Comparison of ENCODE assay signal across 10 mouse cellular contexts in genomic region chr5:29842444-29843166, GRCm38 (mm10).
DNase-seq lines count a peak whose midpoint lies in the region; ATAC-seq lines count a peak whose summit lies in the region.
"Had no signal": no experiment of that assay in that cellular context is flagged by ENCODE, and none has a peak within 500 bp of the region (broad histone marks: within the 10 kb centered on the region; RNA-seq: fewer than 3 reads in every experiment).

No protein-coding gene starts in this region.

- no peak overlapping the region for H3K9ac ChIP-seq in heart, embryonic 15.5 days
- no peak overlapping the region for H3K9ac ChIP-seq in hindbrain, embryonic 14.5 days
- H3K9ac ChIP-seq: forebrain, embryonic 13.5 days; midbrain, embryonic 12.5 days had no signal

- no peaks in the 10 kb centered on the region for H3K27me3 ChIP-seq in heart, embryonic 15.5 days
- H3K27me3 ChIP-seq in hindbrain, embryonic 14.5 days (ENCODE audit: control insufficient read depth, insufficient read depth, low read length), result no peaks in the 10 kb centered on the region
- H3K27me3 ChIP-seq: forebrain, embryonic 13.5 days; midbrain, embryonic 12.5 days had no signal

- H3K4me3 ChIP-seq in heart, embryonic 15.5 days, result no peak overlapping the region
- no peak overlapping the region for H3K4me3 ChIP-seq in hindbrain, embryonic 14.5 days (replicated peaks; ENCODE audit: low read length)
- H3K4me3 ChIP-seq: forebrain, embryonic 13.5 days; midbrain, embryonic 12.5 days had no signal

- 30% methylated on average over 3 of the region's 3 CpGs for WGBS in heart, embryonic 15.5 days
- 82% methylated on average over 3 of the region's 3 CpGs for WGBS in hindbrain, embryonic 14.5 days

- ATAC-seq in heart, embryonic 15.5 days (replicated peaks; ENCODE audit: insufficient number of reproducible peaks, insufficient read depth, low FRiP score, low read depth), result peak; percentile 53; the same call in 1 of the 2 replicates
- no peak for ATAC-seq in erythroblast, adult 5-6 weeks (replicated peaks; ENCODE audit: low FRiP score, poor library complexity, severe bottlenecking)
- no peak for ATAC-seq in hindbrain, embryonic 14.5 days (ENCODE audit: low FRiP score)
- ATAC-seq: forebrain, embryonic 13.5 days had no signal

- peak; percentile 79 for DNase-seq in gastrocnemius, adult 18-20 months (ENCODE audit: low spot score)
- no peak for DNase-seq in gastrocnemius, postnatal 4 days (ENCODE audit: low spot score in 2 of 2)
- peak; percentile 99 for DNase-seq in 3T3-L1 (ENCODE audit: low read depth, low spot score)
- peak; percentile 39 for DNase-seq in brain, adult 2 months (ENCODE audit: low read depth, low spot score)
- DNase-seq in thymus, postnatal 25 days, result no peak
- DNase-seq in hindbrain, embryonic 14.5 days (ENCODE audit: low spot score), result no peak

- peaks cover 6% of the 10 kb centered on the region; the same call in 1 of the 2 replicates for H3K4me1 ChIP-seq in heart, embryonic 15.5 days (replicated peaks)
- no peaks in the 10 kb centered on the region for H3K4me1 ChIP-seq in hindbrain, embryonic 14.5 days (replicated peaks; ENCODE audit: control insufficient read depth, insufficient read depth, low read length)
- H3K4me1 ChIP-seq: forebrain, embryonic 13.5 days; midbrain, embryonic 12.5 days had no signal

- H3K9me3 ChIP-seq in heart, embryonic 15.5 days (replicated peaks), result no peaks in the 10 kb centered on the region
- no peaks in the 10 kb centered on the region for H3K9me3 ChIP-seq in hindbrain, embryonic 14.5 days (ENCODE audit: control insufficient read depth, low read length)
- H3K9me3 ChIP-seq: forebrain, embryonic 13.5 days; midbrain, embryonic 12.5 days had no signal

- H3K4me2 ChIP-seq in heart, embryonic 15.5 days, result no peak overlapping the region
- H3K4me2 ChIP-seq in hindbrain, embryonic 14.5 days (replicated peaks), result no peak overlapping the region
- H3K4me2 ChIP-seq: forebrain, embryonic 13.5 days; midbrain, embryonic 12.5 days had no signal

- peak overlapping the region; percentile 40; the same call in 1 of the 2 replicates for H3K27ac ChIP-seq in heart, embryonic 15.5 days
- no peak overlapping the region for H3K27ac ChIP-seq in hindbrain, embryonic 14.5 days
- H3K27ac ChIP-seq: forebrain, embryonic 13.5 days; midbrain, embryonic 12.5 days had no signal

- H3K36me3 ChIP-seq in heart, embryonic 15.5 days, result no peaks in the 10 kb centered on the region
- no peaks in the 10 kb centered on the region for H3K36me3 ChIP-seq in hindbrain, embryonic 14.5 days (replicated peaks; ENCODE audit: control insufficient read depth, insufficient read depth)
- H3K36me3 ChIP-seq: midbrain, embryonic 12.5 days had no signal

Comparison
In these comparisons a context has a peak if more than half of its experiments do, and no peak if none do; other contexts are left out.
1. DNase-seq: peak in gastrocnemius, adult 18-20 months (single experiment), 3T3-L1 (single experiment) and brain, adult 2 months (single experiment); none in gastrocnemius, postnatal 4 days (0 of 2), thymus, postnatal 25 days (single experiment) and hindbrain, embryonic 14.5 days (single experiment).